Mouse (Mus musculus) embryo, embryonic 10.5 days (tissue): Measurements from ENCODE around the gene Htr2b.

Source experiments
- DNase-seq: peaks from one replicate; pipeline ENCODE4 v3.0.0-alpha.2; 2015; ENCODE audit warnings: low spot score

Gene Htr2b

DNA sequence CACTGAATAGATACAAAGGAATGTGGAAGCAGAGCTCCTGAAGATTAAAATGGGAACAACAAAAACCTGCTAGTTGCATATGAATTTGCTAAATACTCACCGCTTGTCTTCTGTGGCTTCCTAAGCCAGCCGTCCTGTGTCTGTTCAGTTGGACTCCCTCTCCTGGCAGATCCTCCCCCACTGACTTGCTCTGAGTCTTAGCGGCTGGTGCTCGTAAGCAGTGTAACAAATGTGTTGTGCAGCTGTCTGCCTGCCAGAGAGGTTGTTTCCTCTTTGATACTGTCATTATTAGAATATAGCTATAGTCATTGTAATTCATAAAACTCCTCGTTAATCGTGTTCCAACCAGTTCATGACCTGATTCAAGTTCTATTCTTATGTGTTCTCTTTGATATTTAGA is at the start of gene Htr2b:
TSS of gene Htr2b (minus strand) at position 192 of the 400 bp plus-strand sequence.
- DNase-seq, result peak; percentile 4

DNA sequence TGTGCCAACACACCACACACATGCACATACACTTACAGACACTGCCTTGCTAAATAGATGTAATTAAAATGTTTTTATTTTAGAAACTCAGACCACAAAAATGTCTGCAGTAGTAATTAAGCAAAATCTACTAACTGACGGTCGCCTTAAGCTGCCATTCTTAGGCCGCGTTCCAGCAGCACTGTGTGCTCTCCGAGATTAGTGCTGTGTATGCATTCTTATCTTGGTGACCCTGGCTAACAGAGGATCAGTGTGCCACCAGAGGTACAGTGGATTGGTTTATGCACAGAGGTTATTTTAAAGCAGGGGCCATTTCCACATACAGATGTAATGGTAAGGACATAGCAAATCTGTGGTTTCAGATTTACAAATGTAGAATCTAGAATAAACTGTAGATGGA is 49.3 kb upstream of the Htr2b start:
- DNase-seq, result no peak

DNA sequence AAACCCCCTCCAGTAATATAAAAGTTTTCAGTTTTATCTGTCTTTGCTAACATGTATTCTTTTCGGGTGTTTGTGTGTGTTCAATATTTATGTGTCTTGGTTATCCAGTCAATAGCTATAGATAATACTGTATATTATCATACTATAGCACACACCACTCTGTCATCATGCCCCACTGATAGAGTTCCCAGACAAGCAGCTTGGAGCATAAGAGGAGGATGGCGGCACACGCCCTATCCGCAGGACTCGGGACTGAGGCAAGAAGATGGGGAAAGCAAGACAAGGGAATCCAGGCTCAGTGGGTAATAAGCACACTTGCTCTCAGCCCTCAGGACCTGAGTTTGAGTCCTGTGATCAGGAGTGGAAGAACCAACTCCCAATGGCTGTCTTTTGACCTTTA is 48.7 kb upstream of the Htr2b start:
- DNase-seq, result no peak

DNA sequence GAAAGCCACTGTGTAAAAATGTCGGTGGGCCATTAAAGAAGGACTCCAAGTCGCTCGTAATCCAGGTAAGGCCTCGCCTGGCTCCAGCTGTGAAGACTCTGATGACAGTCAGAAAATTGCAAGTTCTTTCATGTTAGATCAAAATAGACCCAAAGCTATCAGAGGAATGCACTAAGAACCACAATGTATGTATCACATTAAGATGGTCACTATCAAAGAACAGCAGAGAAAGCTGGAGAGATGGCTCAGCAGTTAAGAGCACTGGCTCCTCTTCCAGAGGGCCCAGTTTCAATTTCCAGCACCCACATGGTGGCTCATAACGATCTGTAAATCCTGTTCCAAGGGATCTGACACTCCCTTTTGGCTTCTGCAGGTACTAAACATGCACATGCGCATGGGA is 48.3 kb upstream of the Htr2b start:
- DNase-seq, result no peak

DNA sequence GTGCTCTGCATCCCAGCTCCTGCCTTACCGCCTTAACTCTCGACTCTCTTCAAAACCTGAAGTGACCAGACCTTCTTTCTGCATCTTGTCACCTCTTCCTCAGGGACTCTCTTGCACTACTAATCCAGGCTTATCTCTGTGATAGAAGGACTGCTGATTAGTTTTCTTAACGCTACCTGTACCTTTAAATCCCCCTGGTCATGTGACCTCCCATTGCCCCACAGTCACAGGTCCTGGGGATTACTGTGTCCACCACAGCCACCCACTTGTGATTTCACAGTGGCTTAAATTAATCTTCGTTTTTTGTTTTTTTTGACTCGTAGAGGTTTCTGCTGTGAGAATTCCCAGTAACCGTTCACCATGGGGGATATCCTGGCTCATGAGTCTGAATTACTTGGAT is 44.8 kb upstream of the Htr2b start:
- no peak for DNase-seq

DNA sequence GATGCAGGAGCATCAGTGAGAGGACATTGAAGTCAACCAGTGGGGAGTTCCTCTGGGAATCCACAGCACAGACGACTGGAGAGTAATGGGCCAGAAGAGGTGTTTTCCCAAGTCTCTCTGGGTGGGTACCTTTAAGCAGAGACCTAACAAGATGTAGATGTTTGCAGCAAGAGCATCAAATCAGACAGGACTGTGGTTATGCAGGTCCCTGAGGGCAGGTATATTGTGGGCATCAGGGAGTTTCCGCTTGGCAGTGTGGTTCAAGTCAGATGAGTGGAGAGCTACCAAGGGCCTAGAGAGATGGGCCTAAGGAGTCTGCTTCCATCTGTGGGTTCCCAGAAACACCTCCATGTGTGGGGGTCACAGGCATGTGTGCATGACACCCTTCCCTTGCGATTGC is 44.3 kb upstream of the Htr2b start:
- DNase-seq, result no peak

DNA sequence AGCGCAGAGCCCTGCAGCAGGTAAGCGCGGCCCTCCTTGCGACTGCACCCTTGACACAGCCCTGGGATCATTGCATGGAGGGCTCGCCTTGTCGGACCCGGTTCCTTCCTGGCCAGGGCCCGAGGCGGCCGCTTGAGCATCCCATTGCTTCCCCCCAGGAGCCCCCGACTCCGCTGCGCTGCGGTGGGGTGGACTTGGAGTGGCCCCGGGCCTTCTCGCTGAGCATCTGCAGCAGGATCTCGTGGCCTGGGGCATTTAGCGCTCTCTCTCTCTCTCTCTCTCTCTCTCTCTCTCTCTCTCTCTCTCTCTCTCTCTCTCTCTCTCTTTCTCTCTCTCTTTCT is 43.0 kb upstream of the Htr2b start:
- no peak for DNase-seq

DNA sequence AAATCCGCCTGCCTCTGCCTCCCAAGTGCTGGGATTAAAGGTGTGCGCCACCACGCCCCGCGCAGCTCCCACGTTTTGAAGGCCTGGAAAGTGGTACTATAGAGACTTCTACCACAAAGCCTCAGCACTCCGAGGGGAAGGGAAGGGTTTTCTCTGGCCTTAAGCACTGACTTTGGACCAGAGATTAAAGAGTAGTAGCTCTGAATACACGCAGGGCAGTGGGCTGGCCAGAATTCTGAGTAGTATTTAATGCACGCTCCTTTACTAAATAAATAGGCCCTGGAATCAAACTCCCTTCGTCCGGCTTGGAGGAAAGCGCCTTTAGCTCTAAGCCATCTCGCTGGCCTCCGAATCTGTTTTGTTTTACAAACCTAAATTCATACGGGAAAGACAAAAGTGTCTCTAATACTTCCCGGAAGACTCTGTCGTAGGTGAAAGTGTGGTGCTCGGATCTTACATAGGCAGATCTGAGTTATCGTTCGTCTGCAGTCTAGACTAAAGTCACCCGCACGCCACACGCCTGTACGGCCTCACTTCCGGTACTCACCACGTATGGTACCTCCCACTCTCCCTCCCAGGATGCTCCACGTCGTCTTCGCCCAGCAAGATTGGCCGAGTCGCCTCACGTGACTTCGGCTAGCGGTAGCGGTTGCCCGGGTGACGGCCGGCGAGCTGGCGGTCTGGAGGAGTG is 42.5 kb upstream of the Htr2b start, which contains the start of gene Armc9:
TSS of gene Armc9 (plus strand) at position 648 of the 691 bp plus-strand sequence.
- peak; percentile 98 for DNase-seq

DNA sequence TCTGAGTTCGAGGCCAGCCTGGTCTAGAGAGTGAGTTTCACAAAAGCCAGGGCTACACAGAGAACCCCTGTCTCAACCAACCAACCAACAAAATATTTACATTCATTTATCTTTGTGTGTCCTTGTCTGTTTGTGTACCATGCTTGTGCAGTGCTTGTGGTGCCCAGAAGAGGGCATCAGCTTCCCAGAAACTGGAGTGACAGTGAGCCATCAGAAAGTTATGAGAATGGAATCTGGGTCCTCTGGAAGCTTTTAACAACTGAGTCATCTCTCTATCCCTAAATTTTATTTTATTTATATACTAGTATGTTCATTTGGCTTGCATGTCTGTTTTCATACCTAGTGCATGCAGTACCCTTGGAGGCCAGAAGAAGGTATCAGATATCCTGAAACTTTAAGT is 40.8 kb upstream of the Htr2b start:
- peak; percentile 18 for DNase-seq

DNA sequence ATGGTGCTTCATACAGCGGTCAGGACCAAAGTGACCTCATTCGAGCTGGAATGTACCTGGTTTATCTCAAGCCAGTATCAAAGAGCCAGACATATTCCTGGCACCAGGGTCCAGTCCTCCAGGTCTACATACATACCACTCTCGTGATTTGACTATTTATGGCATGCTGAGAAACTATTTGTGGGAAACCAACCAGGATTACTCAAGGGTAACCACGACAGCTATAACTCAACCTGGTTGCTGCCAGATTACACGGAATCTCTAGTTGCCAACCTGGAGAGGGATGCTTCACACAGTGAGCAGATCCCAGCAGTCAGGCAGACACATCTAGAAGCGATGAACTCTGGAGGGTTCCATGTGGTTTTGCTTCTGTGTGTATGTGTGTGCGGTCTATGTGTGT is 39.6 kb upstream of the Htr2b start:
- no peak for DNase-seq

DNA sequence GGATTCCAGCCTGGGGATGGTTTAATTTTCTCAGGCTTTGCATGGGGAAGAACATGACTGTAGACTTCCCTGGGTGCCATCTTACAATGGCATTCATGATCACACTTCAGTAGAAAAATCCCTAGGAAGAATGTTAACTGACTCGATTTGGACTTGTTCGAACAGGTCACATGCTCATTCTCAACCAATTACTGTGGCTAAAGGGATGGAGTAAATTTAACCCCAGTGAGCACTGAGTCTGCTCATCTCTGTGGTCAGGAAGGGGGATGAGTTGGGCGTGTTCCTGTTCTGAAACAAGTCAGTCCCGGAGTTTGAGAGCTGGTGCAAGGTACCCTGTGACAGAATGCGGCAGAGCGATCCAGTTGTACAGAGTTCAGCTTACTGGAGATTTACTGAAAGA is 39.2 kb upstream of the Htr2b start:
- no peak for DNase-seq

DNA sequence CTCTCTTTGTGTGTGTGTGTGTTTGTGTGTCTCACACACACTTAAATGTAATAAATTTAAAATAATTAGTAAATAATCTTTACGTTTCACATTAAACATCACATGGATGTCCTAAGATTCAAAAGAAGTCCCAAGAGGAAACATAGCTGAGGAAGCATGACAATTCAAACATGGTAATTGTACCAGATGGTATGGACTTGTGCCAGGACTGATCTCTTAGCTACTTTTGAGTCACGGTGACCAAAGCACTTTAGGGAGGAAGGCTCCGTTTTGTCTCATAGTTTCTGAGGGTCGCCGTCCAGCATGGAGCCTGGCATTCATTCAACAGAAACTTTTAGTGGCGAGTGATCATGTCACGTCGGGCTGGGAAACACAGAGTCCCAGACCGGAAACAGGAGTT is 36.4 kb upstream of the Htr2b start:
- no peak for DNase-seq

DNA sequence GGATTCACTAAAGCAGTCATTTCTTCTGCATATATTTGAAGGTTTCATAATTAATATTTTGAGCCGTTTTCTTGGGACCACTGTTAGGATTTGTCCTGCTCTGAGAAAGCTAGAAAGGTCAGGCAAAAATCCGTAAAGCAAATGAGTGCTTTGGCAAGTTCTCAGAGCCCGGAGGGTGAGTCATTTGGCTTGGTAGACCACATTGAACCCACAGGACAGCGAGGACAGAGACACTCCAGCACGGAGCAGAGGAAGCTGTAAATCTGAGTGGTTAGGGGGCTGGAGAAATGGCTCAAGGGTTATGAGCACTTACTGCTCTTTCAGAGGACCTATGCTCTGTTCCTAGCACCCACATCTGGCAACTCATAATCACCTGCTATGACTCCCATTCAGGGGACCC is 35.8 kb upstream of the Htr2b start:
- DNase-seq, result no peak

DNA sequence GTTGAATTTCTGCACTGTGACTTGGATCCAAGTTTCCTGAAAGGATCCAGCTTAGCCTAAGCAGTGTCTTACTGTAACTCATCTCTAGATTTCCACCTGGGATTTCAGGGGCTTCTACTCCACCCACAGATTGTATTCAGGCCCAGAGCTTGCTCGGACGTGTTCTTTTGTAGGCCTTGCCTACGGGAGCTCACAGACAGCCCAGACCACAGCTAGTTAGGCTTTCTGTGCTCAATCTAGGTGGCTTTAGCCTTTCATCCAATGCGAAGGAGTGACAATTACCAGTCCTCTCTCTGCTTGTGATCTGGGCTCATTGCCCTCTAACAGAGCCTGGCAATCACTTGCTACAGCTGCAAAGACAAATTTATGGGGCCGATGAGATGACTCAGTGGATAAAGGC is 34.5 kb upstream of the Htr2b start:
- no peak for DNase-seq

DNA sequence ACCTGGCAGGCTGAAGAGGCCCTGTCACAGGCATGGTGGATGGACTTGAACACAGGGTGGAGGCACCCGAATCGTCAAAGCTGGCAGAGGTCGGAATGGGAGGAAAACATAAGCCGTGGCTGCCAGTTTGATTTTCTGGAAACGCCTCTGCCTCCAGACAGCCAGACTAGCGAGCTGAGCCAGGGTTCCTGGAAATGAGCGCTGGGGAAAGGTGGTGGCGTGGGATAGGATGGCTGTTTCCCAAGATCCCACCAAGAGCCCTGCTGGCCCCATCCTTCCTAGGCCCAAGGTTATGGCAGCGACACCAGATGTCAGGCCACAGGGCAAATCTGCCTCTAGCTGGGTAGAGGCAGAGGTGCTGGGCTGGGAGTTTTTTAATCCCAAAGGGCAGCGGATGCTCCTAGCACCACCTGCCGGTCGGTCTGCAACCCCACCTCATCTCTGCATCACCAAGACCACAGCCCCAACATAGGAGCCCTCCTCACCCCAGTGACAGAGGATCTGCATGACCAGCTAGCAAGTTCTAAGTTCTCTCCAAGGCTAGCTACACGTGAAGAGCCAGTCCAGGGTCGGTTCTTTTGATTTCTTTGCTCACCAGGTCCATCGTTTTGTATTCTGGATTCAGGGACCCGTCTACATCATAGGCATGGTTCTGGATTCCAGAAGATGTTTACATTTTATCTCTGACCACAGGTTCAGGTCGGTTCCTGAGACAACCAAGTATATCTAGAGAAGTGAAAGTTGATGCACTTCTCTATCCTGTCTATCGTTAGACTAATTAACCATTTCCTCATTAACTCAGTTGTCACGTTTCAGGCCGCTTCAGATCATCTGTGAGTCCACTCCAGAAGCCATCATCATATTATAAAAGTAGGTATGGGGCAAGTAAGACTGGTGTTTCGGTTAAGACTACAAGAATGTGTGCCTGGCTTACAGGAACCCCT is 32.5 kb upstream of the Htr2b start:
- DNase-seq, result no peak

DNA sequence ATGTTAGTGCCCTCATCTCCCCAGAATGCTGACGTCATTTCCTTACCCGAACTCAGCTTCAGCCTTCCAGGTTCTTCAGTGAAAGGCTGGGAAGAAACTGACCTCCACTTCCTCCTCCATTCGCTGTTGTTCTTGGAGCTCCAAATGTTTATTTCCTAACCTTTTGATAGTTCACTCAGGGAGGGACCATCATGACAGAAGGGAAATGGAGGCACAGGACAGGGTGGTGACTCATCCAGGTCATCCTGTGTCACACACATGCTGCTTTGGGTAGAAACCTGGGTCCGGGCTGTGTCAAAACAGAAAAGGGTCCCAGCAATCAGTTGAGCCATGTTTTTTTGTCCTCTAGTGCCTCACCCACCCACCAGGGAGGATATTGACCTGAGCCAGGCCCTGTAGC is 31.4 kb upstream of the Htr2b start:
- no peak for DNase-seq

DNA sequence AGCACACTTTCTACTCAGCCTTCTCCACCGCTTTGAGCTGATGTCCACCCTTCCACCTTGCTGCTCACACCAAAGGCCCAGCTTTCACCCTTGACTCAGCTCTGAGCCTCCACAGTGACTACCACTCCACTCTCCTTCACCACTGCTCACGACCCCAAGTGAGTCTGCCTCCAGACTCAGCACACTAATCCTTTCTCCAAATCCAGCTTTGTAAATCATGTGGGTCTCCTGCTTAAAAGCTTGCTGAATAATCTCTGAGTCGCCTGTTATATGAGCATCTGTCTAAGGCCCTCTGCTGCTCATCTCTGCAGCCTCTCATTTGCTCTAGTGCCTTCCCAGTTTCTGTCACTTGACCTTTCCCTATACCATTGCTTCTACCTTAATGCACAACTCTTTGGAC is 29.3 kb upstream of the Htr2b start:
- DNase-seq, result no peak

DNA sequence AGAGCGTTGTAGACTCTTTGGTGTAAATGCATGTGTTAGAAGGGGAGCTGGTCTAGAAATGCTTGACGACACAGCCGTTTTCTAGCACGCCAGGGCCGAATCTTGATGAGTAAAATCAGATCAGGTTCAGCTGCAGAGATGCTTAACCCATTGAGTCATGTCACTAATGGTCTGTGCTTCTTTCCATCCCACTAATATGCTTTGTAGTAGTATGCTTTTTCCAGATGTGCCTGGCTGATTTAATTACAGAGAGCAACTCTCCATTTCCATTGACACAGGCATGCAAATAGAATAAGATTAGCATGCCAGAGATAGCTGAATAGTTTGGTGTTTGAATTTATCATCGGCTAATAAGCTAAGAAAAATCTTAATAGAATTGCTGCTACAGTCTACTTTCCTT is 23.5 kb upstream of the Htr2b start:
- no peak for DNase-seq

DNA sequence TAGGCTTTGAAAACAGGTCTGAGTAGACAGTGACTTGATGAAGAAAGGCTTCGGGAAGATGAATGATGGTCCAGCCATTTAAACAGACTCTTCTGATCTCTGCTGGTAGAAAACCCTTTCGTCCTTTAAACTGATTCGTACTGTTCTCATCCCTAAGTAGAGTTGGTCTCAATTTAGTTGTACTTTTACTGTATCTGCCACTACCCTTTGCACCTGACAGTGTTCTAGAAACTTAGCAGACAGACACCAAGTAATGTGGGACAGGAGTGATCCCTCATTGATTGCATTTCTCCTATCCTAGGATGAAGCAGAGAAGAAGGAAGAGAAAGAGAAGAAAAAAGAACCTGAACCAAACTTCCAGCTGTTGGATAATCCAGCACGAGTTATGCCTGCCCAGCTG is 21.6 kb upstream of the Htr2b start, which contains the start of gene Gm21972:
TSS of gene Gm21972 (plus strand) at position 301 of the 400 bp plus-strand sequence.
- DNase-seq, result no peak

DNA sequence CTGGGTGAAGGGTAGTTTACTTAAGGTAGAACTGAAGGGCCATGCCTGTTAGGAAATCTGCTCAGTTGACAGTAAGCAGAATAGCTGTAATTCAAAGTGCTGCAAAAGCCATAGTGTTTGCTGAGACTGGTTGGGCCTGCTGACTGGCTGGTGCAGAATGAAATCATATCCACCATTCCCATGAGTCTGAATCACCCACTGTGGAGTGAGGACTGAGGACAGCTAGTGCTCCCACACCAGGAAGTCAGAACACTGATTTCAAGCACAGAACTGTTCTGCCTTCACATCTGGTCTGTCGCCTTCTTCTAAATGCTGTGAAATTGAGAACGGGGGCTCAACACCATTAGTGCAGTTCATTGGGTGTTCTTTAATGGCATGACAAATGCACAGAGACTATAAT is 14.3 kb upstream of the Htr2b start:
- no peak for DNase-seq

DNA sequence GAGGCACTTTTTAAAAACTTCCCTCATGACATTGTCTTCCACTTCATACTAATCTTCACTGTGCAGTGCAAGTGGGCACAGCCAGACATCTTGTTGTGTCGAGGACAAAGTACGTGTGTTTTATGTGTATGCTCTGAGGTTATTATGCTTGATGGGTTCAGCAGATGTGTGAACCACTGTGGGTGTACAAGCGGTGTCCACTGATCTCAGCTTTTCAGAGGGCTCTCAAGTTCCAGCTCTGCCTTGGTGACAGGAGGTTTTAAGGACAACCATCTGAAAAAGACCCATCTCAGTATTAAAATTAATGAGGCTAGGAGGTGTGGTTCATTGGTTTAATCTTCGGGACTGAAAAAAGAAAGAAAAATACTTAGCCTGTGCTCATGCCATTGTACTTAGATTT is 7.8 kb upstream of the Htr2b start:
- DNase-seq, result no peak

DNA sequence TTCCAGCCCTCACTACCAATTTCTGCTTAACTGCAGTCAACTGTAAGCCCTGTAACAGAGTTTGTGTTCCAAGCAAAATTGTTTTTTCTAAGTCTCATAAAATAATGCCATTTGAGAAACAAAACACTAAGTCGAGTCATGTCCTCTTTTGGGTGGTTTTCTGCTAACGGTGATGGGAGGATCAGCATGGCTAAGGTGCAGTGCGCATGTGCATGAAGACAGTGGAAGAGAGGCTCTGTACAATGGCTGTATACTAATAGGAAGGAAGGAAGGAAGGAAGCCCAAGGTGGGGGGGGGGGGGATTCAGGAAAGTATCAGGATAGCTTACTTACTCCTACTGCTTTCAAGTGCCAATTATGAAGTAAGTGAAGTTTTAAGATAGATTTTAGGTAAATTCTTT is 2.4 kb upstream of the Htr2b start:
- DNase-seq, result no peak

DNA sequence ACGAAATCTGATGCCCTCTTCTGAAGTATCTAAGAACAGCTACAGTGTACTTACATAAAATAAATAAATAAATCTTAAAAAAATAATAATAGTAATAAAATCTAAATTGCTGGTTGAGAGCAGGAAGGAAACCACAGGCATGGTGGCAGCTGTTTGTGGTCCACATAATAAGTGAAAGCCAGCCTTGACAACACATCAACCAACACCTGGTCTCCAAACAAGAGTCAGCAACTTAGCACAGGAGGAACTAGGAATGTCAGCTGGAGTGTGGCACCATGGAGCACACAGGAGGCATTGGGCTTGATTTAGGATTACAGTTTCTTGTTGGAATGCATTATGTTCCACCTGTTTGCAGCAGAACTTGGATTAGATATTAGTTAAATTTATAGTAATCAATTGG is 6.7 kb downstream of the Htr2b start:
- DNase-seq, result no peak

DNA sequence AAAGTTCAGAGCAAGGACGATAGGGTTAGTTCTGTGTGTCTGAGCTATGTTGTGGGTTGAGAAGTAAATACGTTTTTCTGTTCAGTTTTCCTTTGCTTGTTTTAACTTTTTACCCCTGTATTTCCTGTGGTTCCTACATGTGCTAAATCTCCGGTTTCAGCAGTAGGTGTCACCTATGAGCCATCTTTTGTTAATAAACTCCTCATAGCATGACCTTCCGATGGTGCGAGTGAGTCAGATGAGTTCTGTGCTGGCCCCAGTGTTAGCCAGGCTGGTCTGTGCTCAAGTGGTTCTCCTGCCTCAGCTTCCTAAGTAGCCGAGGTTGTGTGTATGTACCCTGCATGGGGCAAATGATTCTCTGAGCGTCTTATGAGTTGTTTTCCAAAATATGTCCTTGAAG is 17.4 kb downstream of the Htr2b start:
- DNase-seq, result no peak
